Mouse (Mus musculus) lung, postnatal 0 days (tissue): ENCODE measurements at regions not wholly inside any gene's neighbourhood (a gene's known extent, or its start where the extent isn't known, plus 50 kb on each side); places are given as distances from the start of the nearest gene placed in this dataset.

Source experiments
- CTCF ChIP-seq: IDR thresholded peaks from 2 replicates; pipeline ENCODE4 v1.5.1; 2016; ENCODE audit warnings: antibody characterized with exemption, mild to moderate bottlenecking
- EP300 ChIP-seq: IDR thresholded peaks from 2 replicates; pipeline ENCODE4 v1.6.1; 2016; ENCODE audit warnings: antibody characterized with exemption, mild to moderate bottlenecking, control low read depth

DNA sequence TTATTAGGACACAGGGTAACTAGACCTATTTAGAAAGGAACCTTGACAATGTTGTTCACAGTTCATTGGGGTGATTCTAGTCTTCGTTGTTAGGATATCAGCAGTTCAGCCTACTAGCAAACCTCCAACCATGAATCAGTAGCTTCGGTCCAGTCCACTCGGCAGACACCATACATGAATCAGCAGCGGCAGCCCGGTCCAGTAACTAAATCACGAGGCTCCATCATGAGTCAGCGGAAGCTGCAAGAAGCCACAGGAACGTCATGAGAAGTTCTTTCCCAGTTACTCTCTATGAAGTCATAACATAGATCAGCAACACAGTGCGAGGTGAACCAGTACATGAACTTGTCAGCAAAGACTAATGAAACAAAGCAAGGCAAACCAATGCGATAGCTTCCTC is 68.4 kb upstream of the Armc2 start:
- TF ChIP-seq EP300 (no peak), CTCF (no peak)
